Mouse (Mus musculus) adrenal gland (tissue): Measurements from ENCODE around the gene Mkrn2os.

Source experiments
- intact Hi-C: fragments of 180-260 bp; cut with DNase I; formaldehyde crosslinking; loops from one replicate; pipeline ENCODE4 v1.15.1; 2025

Gene Mkrn2os

GRCm38 (mm10) chr6:115583430-115584125 lies 8.8 kb downstream of the Mkrn2os start:
- intact Hi-C loops, result no loop called here

GRCm38 (mm10) chr6:115582328-115583115 lies 9.9 kb downstream of the Mkrn2os start:
- intact Hi-C loops, result no loop called here

- intact Hi-C loops, result no loop called here
These were observed 11.6 kb downstream of the Mkrn2os start for GRCm38 (mm10) chr6:115580810-115581209.

- intact Hi-C loops, result no loop called here
These were observed 14.4 kb downstream of the Mkrn2os start for GRCm38 (mm10) chr6:115577941-115578340.

- intact Hi-C loops, result no loop called here
These were observed 15.0 kb downstream of the Mkrn2os start for GRCm38 (mm10) chr6:115577407-115577806.

- intact Hi-C loops, result no loop called here
These were observed 18.2 kb downstream of the Mkrn2os start for GRCm38 (mm10) chr6:115574171-115574570.

- intact Hi-C loops, result no loop called here
These were observed 26.8 kb downstream of the Mkrn2os start for GRCm38 (mm10) chr6:115565479-115566045.

GRCm38 (mm10) chr6:115559651-115560632 lies 32.4 kb downstream of the Mkrn2os start:
- intact Hi-C loops, result no loop called here

GRCm38 (mm10) chr6:115558176-115558575 lies 34.2 kb downstream of the Mkrn2os start:
- intact Hi-C loops, result no loop called here

- intact Hi-C loops, result no loop called here
These were observed 36.9 kb downstream of the Mkrn2os start for GRCm38 (mm10) chr6:115555485-115555884.

- intact Hi-C loops, result no loop called here
These were observed 46.1 kb downstream of the Mkrn2os start for GRCm38 (mm10) chr6:115546276-115546675.

GRCm38 (mm10) chr6:115544442-115544970 lies 47.9 kb downstream of the Mkrn2os start, which contains the start of gene Tsen2:
Tsen2 (plus strand) TSS chr6:115544664.
- intact Hi-C loops, result no loop called here

- intact Hi-C loops, result no loop called here
These were observed 50.0 kb downstream of the Mkrn2os start for GRCm38 (mm10) chr6:115542341-115542740.

- intact Hi-C loops, result no loop called here
These were observed 50.6 kb downstream of the Mkrn2os start for GRCm38 (mm10) chr6:115541676-115542275.

GRCm38 (mm10) chr6:115538645-115539429 lies 53.5 kb downstream of the Mkrn2os start:
- intact Hi-C loops, result loop anchor here (1.0 to 10.0 kb wide), 5 partner anchors 77 to 364 kb away; partner anchors contain the start of gene Gm17482

- intact Hi-C loops, result loop anchor here (5.0 to 10.0 kb wide), 2 partner anchors 74 to 151 kb away; no protein-coding TSS in a partner anchor
These were observed 56.2 kb downstream of the Mkrn2os start for GRCm38 (mm10) chr6:115536169-115536568.

GRCm38 (mm10) chr6:115534617-115535016 lies 57.8 kb downstream of the Mkrn2os start:
- intact Hi-C loops, result loop anchor here (5.0 to 10.0 kb wide), 2 partner anchors 72 to 150 kb away; no protein-coding TSS in a partner anchor
